Mouse (Mus musculus): ENCODE measurements around the gene Pik3ca. TPM values are rescaled to one million over a fixed set of nuclear protein-coding genes. Genes with fewer than 3 reads are reported as not detected.

Gene Pik3ca
- polyA plus RNA-seq, 1 experiment = 24.0 TPM

- Histone ChIP-seq H3K27ac (ENCODE audit: insufficient read depth, low read length) (no peak overlapping the region), H3K9ac (ENCODE audit: low read depth, poor library complexity, severe bottlenecking) (no peak overlapping the region), H3K36me3 (ENCODE audit: control insufficient read depth, insufficient read depth, low read length, poor library complexity, severe bottlenecking) (no peaks in the 10 kb centered on the region), H3K4me3 (ENCODE audit: low read depth, low read length) (no peak overlapping the region), H3K4me1 (ENCODE audit: control insufficient read depth, insufficient read depth, low read length) (no peaks in the 10 kb centered on the region), H3K9me3 (replicated peaks; ENCODE audit: control insufficient read depth, insufficient read depth, low read length, poor library complexity, severe bottlenecking) (no peaks in the 10 kb centered on the region), H3K27me3 (ENCODE audit: control insufficient read depth, insufficient read depth, low read length, poor library complexity, severe bottlenecking) (no peaks in the 10 kb centered on the region)
- no peak for TF ChIP-seq POLR2A (IDR thresholded peaks at IDR 0.05; ENCODE audit: insufficient read depth, low read length)
- TF ChIP-seq CTCF (IDR thresholded peaks at IDR 0.05; ENCODE audit: low read depth, low read length) = no peak
- no peak for TF ChIP-seq EP300 (IDR thresholded peaks at IDR 0.05; ENCODE audit: insufficient read depth, low read depth, low read length)
Measured at GRCm38 (mm10) chr3:32488172-32488571, 90.7 kb downstream of the Pik3ca start.

GRCm38 (mm10) chr3:32490076-32490927 is 92.8 kb downstream of the Pik3ca start:
- TF ChIP-seq CTCF (IDR thresholded peaks at IDR 0.05; ENCODE audit: low read depth, low read length) (no peak), POLR2A (IDR thresholded peaks at IDR 0.05; ENCODE audit: insufficient read depth, low read length) (no peak), EP300 (IDR thresholded peaks at IDR 0.05; ENCODE audit: insufficient read depth, low read depth, low read length) (no peak)
- Histone ChIP-seq H3K4me1 (ENCODE audit: control insufficient read depth, insufficient read depth, low read length) (no peaks in the 10 kb centered on the region), H3K36me3 (ENCODE audit: control insufficient read depth, insufficient read depth, low read length, poor library complexity, severe bottlenecking) (no peaks in the 10 kb centered on the region), H3K27me3 (ENCODE audit: control insufficient read depth, insufficient read depth, low read length, poor library complexity, severe bottlenecking) (no peaks in the 10 kb centered on the region), H3K9ac (ENCODE audit: low read depth, poor library complexity, severe bottlenecking) (no peak overlapping the region), H3K27ac (ENCODE audit: insufficient read depth, low read length) (no peak overlapping the region), H3K9me3 (replicated peaks; ENCODE audit: control insufficient read depth, insufficient read depth, low read length, poor library complexity, severe bottlenecking) (no peaks in the 10 kb centered on the region), H3K4me3 (ENCODE audit: low read depth, low read length) (no peak overlapping the region)

- Histone ChIP-seq H3K27ac (ENCODE audit: insufficient read depth, low read length) (no peak overlapping the region), H3K27me3 (ENCODE audit: control insufficient read depth, insufficient read depth, low read length, poor library complexity, severe bottlenecking) (no peaks in the 10 kb centered on the region), H3K9ac (ENCODE audit: low read depth, poor library complexity, severe bottlenecking) (no peak overlapping the region), H3K36me3 (ENCODE audit: control insufficient read depth, insufficient read depth, low read length, poor library complexity, severe bottlenecking) (no peaks in the 10 kb centered on the region), H3K4me1 (ENCODE audit: control insufficient read depth, insufficient read depth, low read length) (no peaks in the 10 kb centered on the region), H3K4me3 (ENCODE audit: low read depth, low read length) (no peak overlapping the region), H3K9me3 (replicated peaks; ENCODE audit: control insufficient read depth, insufficient read depth, low read length, poor library complexity, severe bottlenecking) (no peaks in the 10 kb centered on the region)
- no peak for TF ChIP-seq POLR2A (IDR thresholded peaks at IDR 0.05; ENCODE audit: insufficient read depth, low read length)
- no peak for TF ChIP-seq EP300 (IDR thresholded peaks at IDR 0.05; ENCODE audit: insufficient read depth, low read depth, low read length)
- TF ChIP-seq CTCF (IDR thresholded peaks at IDR 0.05; ENCODE audit: low read depth, low read length) = no peak
Measured at GRCm38 (mm10) chr3:32490928-32491315, 93.5 kb downstream of the Pik3ca start.

GRCm38 (mm10) chr3:32492097-32493090 is 94.9 kb downstream of the Pik3ca start, which contains the start of gene Kcnmb3:
Gene Kcnmb3 (minus strand): TSS chr3:32492231.
- Histone ChIP-seq H3K27ac (ENCODE audit: insufficient read depth, low read length) (no peak within 1 kb of the TSS), H3K4me3 (ENCODE audit: low read depth, low read length) (no peak within 1 kb of the TSS), H3K27me3 (ENCODE audit: control insufficient read depth, insufficient read depth, low read length, poor library complexity, severe bottlenecking) (no peaks in the 10 kb centered on the region), H3K9me3 (replicated peaks; ENCODE audit: control insufficient read depth, insufficient read depth, low read length, poor library complexity, severe bottlenecking) (no peaks in the 10 kb centered on the region), H3K9ac (ENCODE audit: low read depth, poor library complexity, severe bottlenecking) (no peak within 1 kb of the TSS), H3K36me3 (ENCODE audit: control insufficient read depth, insufficient read depth, low read length, poor library complexity, severe bottlenecking) (no peaks in the 10 kb centered on the region), H3K4me1 (ENCODE audit: control insufficient read depth, insufficient read depth, low read length) (no peaks in the 10 kb centered on the region)
- TF ChIP-seq EP300 (IDR thresholded peaks at IDR 0.05; ENCODE audit: insufficient read depth, low read depth, low read length) = no peak
- TF ChIP-seq POLR2A (IDR thresholded peaks at IDR 0.05; ENCODE audit: insufficient read depth, low read length) = no peak
- TF ChIP-seq CTCF (IDR thresholded peaks at IDR 0.05; ENCODE audit: low read depth, low read length) = no peak

GRCm38 (mm10) chr3:32494387-32495087 is 97.1 kb downstream of the Pik3ca start:
- H3K4me3 ChIP-seq (ENCODE audit: low read depth, low read length) = no peak overlapping the region
- H3K9me3 ChIP-seq (replicated peaks; ENCODE audit: control insufficient read depth, insufficient read depth, low read length, poor library complexity, severe bottlenecking) = no peaks in the 10 kb centered on the region
- TF ChIP-seq CTCF (IDR thresholded peaks at IDR 0.05; ENCODE audit: low read depth, low read length) (no peak), POLR2A (IDR thresholded peaks at IDR 0.05; ENCODE audit: insufficient read depth, low read length) (no peak), EP300 (IDR thresholded peaks at IDR 0.05; ENCODE audit: insufficient read depth, low read depth, low read length) (no peak)
- H3K27ac ChIP-seq (ENCODE audit: insufficient read depth, low read length) = no peak overlapping the region
- H3K9ac ChIP-seq (ENCODE audit: low read depth, poor library complexity, severe bottlenecking) = no peak overlapping the region
- H3K4me1 ChIP-seq (ENCODE audit: control insufficient read depth, insufficient read depth, low read length) = no peaks in the 10 kb centered on the region
- H3K27me3 ChIP-seq (ENCODE audit: control insufficient read depth, insufficient read depth, low read length, poor library complexity, severe bottlenecking) = no peaks in the 10 kb centered on the region
- no peaks in the 10 kb centered on the region for H3K36me3 ChIP-seq (ENCODE audit: control insufficient read depth, insufficient read depth, low read length, poor library complexity, severe bottlenecking)
